Comparison of ENCODE assay signal across 8 mouse cellular contexts in genomic region chr2:27246712-27247486, GRCm38 (mm10). TPM values are rescaled to one million over a fixed set of nuclear protein-coding genes. Genes with fewer than 3 reads are reported as not detected.
DNase-seq lines count a peak whose midpoint lies in the region; ATAC-seq lines count a peak whose summit lies in the region.

No protein-coding gene starts in this region.

- no peak overlapping the region for H3K9ac ChIP-seq in midbrain, embryonic 13.5 days (replicated peaks)
- no peak overlapping the region for H3K9ac ChIP-seq in midbrain, embryonic 11.5 days (ENCODE audit: low read length)
- H3K9ac ChIP-seq in liver, embryonic 16.5 days (ENCODE audit: low read depth, low read length) = peak overlapping the region; percentile 42; the same call in 1 of the 2 replicates

- H3K4me3 ChIP-seq in midbrain, embryonic 13.5 days (replicated peaks) = no peak overlapping the region
- H3K4me3 ChIP-seq in midbrain, embryonic 11.5 days (ENCODE audit: low read depth, low read length) = no peak overlapping the region
- H3K4me3 ChIP-seq in liver, embryonic 16.5 days (ENCODE audit: low read depth, low read length) = peak overlapping the region; percentile 51

- intact Hi-C loops in heart, postnatal 14 days (cut with DNase I) = no loop called here

- 0 out of 2 replicates have a peak overlapping the region, but pooled peaks have one; percentile 9 for H3K4me2 ChIP-seq in midbrain, embryonic 13.5 days (replicated peaks)
- no peak overlapping the region for H3K4me2 ChIP-seq in midbrain, embryonic 11.5 days
- H3K4me2 ChIP-seq in liver, embryonic 16.5 days (ENCODE audit: low read depth, low read length) = peak overlapping the region; percentile 49

- H3K9me3 ChIP-seq in midbrain, embryonic 13.5 days = no peaks in the 10 kb centered on the region
- no peaks in the 10 kb centered on the region for H3K9me3 ChIP-seq in midbrain, embryonic 11.5 days (ENCODE audit: control insufficient read depth, low read length)
- H3K9me3 ChIP-seq in liver, embryonic 16.5 days (replicated peaks; ENCODE audit: control insufficient read depth, low read length) = no peaks in the 10 kb centered on the region

- ATAC-seq in midbrain, embryonic 13.5 days = peak; percentile 45
- ATAC-seq in midbrain, embryonic 11.5 days (ENCODE audit: low FRiP score) = no peak
- peak; percentile 87 for ATAC-seq in liver, embryonic 16.5 days (ENCODE audit: low read depth)

- 39% methylated on average over 7 of the region's 7 CpGs for WGBS in midbrain, embryonic 13.5 days
- WGBS in midbrain, embryonic 11.5 days = 56% methylated on average over 7 of the region's 7 CpGs
- WGBS in liver, embryonic 16.5 days (ENCODE audit: insufficient replicate concordance) = 18% methylated on average over 7 of the region's 7 CpGs

- H3K27ac ChIP-seq in midbrain, embryonic 13.5 days = no peak overlapping the region
- H3K27ac ChIP-seq in midbrain, embryonic 11.5 days (ENCODE audit: low read depth, low read length) = no peak overlapping the region
- peak overlapping the region; percentile 90 for H3K27ac ChIP-seq in liver, embryonic 16.5 days (ENCODE audit: low read length)

- H3K27me3 ChIP-seq in midbrain, embryonic 13.5 days = no peaks in the 10 kb centered on the region
- H3K27me3 ChIP-seq in midbrain, embryonic 11.5 days (ENCODE audit: control insufficient read depth, insufficient read depth, low read length) = no peaks in the 10 kb centered on the region
- no peaks in the 10 kb centered on the region for H3K27me3 ChIP-seq in liver, embryonic 16.5 days (ENCODE audit: control insufficient read depth, insufficient read depth, low read depth, low read length)

- H3K36me3 ChIP-seq in midbrain, embryonic 13.5 days = no peaks in the 10 kb centered on the region
- H3K36me3 ChIP-seq in midbrain, embryonic 11.5 days (ENCODE audit: control insufficient read depth, insufficient read depth, low read length) = no peaks in the 10 kb centered on the region
- H3K36me3 ChIP-seq in liver, embryonic 16.5 days (ENCODE audit: control insufficient read depth, insufficient read depth) = no peaks in the 10 kb centered on the region

- DNase-seq in midbrain, embryonic 11.5 days (ENCODE audit: low spot score, missing footprints) = no peak
- DNase-seq in forelimb bud, embryonic 11.5 days (ENCODE audit: low read depth, low spot score) = peak; percentile 14
- DNase-seq in heart, postnatal 14 days = peak; percentile 88 to 93
- DNase-seq in kidney, postnatal 4 days = peak; percentile 96 to 97
- peak; percentile 29 for DNase-seq in retina, postnatal 7 days (ENCODE audit: low read depth, low spot score)
- no peak for DNase-seq in B cell, adult 2 months

- H3K4me1 ChIP-seq in midbrain, embryonic 13.5 days (replicated peaks) = no peaks in the 10 kb centered on the region
- H3K4me1 ChIP-seq in midbrain, embryonic 11.5 days (ENCODE audit: control insufficient read depth, insufficient read depth, low read length) = no peaks in the 10 kb centered on the region
- H3K4me1 ChIP-seq in liver, embryonic 16.5 days (ENCODE audit: control insufficient read depth, low read depth, low read length) = no peaks in the 10 kb centered on the region; the same call in 1 of the 2 replicates

RNA-seq across cellular contexts. Expression of gene Sardh, which starts 1.2 kb away (rescaled TPM):
- 2.6 and 3.7 TPM in 2 replicates for polyA plus RNA-seq in midbrain, embryonic 13.5 days (2015; fragmentation: Nextera tagmentation; extraction: Ambion mirVana)
- 3.6 and 4.4 TPM in 2 replicates for polyA plus RNA-seq in midbrain, embryonic 11.5 days (2014; fragmentation: Nextera tagmentation; extraction: Ambion mirVana)
- 10 to 100 TPM; 15.3 to 15.6 TPM for total RNA-seq in heart, postnatal 14 days (2021)
- polyA plus RNA-seq in liver, embryonic 16.5 days (2015; fragmentation: Nextera tagmentation; extraction: Ambion mirVana) = 67.6 and 78.4 TPM in 2 replicates

Comparison
In these comparisons a context has a peak if more than half of its experiments do, and no peak if none do; other contexts are left out.
1. DNase-seq: peak in forelimb bud, embryonic 11.5 days (single experiment), heart, postnatal 14 days (2 of 2), kidney, postnatal 4 days (2 of 2) and retina, postnatal 7 days (single experiment); none in midbrain, embryonic 11.5 days (single experiment) and B cell, adult 2 months (0 of 2).
2. RNA of gene Sardh, which starts 1.2 kb away (polyA plus RNA-seq): 67.6 to 78.4 TPM in liver, embryonic 16.5 days; 3.6 to 4.4 TPM in midbrain, embryonic 11.5 days and 2.6 to 3.7 TPM in midbrain, embryonic 13.5 days; every median in the first group is over 10 times any median in the second.